Mouse (Mus musculus) layer of hippocampus, adult 9-11 months (tissue): ENCODE results near the gene Slc38a4.

Experiments
- DNase-seq: peaks from one replicate; pipeline ENCODE4 v3.0.0; 2022

Slc38a4 gene

DNA sequence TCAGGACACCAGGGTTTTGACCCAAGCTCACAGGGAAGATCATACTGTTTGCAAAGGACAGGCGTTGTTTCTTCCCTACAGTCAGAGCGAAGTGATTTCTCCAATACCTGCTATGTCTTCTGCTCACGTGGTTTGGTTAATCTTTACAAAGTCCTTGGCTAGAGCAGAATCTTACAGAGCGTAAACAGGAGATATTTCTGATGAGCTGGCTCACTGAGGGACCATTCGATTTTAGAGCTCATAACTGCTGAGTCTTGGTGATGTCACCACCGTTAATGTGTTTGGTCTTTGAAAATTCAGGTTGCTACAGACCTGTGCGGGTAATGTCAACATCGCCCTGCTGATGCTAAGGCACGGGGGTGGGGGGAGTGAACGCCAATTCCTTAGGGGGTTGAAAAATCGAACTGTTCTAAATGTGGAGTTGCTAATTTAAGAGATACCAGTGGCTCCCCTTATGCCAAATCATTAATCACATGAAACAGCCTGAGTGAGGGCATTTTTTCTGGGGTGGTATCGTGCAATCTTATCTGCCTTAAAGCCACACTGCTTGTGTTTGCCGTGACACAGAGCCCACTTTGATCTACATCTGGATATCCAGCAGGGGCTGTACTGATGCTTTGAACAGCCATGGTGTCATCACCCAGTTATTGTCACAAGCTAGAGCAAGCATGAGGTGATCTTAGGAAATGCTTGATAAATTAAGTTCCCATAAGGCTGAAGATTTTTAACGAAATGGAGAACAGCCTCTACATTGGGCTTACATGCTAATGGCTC lies 44.0 kb downstream of the Slc38a4 start:
- DNase-seq: no peak

DNA sequence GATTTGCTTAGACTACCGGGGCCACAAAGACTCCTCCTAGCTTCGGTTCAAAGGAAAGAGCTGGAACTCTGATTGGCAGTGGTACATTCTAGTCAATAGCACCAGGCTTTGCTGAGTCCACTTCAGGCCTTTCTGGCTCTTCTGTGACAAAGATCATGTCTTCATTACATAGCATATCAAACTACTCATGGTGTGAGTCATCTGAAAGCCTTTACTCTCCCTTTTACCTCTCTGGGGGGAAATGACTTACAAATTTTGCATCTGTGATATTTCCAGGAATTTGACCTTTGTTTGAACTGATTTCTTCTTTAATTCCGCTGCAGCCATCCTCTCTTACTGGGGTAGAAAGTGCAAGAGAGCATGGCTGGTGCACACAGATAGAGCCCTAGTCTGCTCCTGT lies 46.5 kb downstream of the Slc38a4 start:
- no peak for DNase-seq

DNA sequence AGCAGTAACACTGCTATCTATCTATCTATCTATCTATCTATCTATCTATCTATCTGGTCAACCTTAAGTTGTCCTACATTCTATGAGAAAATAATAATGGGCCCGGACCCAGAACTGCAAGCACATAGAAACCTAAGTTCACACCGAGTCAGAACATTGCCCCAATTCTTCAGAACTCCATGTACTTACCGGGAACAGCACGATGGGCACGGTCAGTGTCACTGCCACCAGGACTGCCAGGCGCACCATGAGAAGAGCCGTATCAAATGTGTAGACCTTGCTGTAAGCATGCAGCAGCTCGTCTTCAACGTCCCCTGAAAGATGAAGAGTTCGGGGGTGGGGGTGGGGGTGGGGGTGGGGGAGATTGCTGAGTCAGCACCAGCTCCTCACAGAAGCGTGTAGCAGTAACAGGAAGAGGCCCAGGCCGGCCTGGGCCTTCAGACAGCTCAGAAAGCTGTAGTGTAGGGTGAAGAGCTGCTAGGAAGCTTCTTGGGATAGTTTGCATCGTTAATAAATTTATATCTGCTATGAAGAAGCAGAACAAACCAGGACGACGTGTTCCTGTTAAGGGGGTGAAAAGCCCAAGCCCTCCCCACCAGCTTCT lies 50.0 kb downstream of the Slc38a4 start:
- no peak for DNase-seq

DNA sequence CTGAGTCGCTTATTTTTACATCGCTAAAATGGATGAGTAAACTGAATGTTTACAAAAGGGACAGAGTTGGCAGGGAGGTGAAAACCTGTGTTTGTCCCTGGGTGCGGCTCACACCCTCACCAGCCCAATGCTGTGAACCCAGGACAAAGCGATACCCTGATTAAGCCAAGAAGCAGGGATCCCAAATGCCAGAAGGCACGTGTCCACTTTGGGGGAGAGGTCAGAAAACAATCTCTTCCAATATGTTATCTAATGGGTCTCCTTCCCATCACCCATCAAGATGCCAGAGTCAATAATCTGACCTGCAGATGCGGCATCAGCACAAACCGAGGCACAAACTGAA lies 51.3 kb downstream of the Slc38a4 start:
- no peak for DNase-seq

DNA sequence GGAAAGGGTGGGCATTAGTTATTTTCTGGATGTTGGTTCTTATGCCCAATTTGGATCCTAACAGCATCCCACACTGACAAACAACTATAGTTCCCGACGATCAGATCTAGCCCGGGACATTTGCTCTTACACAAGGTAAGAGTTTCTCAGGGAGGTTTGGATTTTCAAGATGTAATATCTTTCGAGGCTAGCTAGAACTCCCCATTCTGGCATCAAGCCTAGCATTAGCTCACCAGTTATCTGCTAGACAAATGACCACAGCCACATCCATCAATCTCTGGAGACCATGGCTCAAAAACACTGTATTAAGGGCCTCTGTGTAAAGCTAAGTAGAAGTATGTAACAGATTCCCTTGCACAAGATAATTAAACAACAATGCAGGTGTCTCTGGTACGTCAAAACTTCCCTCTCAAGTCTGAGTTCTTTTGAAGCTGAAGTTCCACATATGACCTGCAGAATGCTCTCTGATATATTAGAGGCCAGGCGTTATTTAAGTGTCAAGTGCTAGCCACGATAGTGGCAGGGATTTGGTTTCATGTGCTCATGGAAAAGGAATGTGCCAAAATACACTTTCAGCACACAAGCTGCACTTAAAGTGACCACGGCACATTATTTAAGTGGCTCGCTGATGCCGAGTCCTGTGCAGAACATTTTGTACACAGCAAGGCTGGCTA lies 51.8 kb downstream of the Slc38a4 start:
- DNase-seq: no peak

DNA sequence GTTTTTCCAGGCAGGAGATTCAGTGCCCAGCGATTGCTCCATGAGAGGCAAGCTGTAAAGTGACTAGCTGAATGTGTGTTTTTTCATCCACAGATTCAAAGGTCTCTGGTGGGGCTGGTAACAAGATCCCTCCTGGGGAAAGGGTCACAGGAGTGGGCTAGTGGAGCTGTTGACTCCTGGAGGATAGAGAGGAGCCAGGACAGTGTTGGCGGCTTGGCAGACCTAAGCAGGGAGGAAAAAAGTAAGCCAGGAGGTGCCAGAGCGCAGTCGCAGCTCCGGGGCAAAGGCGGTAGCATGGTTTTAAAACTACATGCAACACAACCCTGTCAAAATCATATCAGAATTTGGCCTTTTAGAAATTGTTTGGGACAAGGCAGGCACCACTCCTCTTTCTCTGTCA lies 52.6 kb downstream of the Slc38a4 start:
- no peak for DNase-seq

DNA sequence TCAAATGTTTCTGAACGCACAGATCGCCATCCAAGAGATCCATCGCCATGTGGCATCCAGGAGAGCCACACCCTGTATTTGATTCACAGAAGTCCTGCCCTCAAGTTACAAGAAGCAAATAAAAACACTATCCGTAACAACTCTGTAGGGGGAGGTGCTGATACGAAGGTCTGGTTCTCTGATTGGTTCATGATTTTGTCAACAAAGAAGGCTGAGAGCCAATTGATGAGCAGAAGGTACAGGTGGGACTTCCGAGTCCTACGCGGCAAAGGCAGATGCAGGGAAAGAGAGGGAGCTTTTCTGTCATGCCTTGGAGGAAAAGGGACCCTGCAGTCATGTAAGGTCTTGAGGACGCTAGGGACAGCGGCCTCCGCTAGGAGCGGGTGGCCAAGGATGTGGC lies 53.0 kb downstream of the Slc38a4 start:
- DNase-seq: no peak

DNA sequence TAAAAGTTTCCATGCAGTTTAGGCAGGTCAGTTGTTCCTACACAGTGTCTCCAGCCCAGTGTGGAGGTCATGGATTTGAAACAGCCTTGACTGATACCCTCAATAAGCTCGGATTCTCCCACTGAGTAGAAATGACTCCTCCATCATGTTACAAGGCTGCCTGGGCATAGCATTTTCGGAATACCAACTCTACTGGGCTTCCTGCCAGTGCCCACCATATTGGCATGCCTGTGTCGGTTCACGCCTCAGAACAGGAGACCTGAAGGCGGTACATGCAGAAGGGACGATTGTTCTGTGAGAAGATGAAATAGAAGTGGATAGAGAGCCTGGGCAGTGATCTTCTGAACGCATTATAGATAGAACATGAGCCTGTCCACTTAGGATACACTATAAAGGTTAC lies 53.9 kb downstream of the Slc38a4 start:
- no peak for DNase-seq

DNA sequence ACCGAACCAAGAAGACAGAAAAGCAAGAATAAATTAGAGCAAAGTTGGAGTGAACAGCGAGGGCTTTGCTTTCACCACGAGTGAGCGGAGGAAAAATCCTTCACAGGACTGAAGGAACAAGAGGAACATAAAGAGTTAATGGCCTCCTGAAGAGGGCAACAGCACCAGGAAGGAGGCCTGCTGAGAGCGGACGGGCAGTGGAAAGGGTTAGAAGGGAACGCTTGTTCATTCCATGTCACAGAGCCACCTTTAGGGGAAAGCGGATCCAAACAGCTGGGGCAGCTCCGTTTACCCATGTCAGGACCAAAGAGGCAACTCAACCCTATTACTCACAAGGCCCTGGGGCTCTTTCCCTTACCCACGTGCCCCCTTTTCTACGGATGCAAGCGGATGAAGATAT lies 54.3 kb downstream of the Slc38a4 start:
- DNase-seq: no peak

DNA sequence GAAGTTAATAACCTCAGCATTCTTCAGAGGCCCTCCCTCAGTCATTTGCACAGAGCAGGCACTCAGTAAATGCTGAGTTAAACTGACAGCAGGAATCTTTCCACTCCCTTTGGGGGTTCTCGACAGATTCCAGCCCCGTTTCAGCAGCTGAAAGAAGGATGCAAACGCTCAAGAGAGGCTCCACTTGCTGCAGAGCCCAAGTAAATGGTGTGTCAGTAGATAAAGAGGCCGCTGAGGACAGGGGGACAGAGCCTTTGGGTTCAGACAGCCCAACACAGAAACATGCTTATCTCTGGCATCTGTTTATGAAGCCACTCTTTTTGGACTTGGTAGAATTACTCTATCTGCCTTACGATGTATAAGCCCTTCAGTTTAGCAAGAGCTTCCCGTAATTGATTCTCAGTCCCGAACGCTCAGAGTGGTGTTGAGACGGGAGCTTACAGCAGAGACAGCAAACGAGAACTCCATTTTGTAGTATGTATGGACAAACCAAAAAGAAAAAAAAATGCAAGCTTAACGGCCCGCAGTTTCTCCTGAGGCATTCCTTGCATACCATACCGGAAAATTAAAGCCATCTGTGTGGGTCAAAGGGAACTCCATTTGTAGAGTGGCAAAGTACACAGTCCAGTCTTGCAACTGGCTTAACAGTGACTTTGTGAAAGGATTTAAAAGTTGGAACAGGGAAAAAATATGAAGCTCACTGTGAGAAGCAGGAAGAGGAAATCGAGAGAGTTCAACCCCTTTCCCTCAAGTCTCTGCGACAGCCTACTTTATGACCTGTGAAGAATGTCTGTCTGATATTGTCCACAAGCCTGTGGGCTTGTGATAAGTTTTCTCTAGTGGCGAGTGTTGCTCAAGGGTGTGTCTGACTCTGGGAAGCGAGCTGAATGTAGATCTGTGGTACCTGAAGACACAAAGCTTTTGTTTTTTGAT lies 55.2 kb downstream of the Slc38a4 start:
- no peak for DNase-seq

DNA sequence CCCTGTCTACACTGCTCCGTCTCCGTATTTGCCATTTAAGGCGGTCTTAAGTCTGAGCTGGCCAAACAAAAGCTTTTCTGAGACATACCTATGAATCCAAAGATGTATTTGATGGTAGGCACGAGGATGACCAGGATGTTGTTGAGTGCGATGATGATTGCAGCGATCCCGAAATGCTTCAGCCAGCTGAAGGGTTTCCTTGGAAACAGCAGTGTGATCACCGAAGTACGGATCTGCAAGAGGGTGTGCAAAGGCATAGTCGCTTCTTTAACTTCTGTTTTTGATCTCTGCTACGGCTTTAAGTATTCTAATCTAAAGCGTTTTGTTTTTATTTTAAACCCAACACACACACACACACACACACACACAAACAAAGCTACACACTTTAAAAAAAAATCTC lies 56.4 kb downstream of the Slc38a4 start:
- DNase-seq: no peak

DNA sequence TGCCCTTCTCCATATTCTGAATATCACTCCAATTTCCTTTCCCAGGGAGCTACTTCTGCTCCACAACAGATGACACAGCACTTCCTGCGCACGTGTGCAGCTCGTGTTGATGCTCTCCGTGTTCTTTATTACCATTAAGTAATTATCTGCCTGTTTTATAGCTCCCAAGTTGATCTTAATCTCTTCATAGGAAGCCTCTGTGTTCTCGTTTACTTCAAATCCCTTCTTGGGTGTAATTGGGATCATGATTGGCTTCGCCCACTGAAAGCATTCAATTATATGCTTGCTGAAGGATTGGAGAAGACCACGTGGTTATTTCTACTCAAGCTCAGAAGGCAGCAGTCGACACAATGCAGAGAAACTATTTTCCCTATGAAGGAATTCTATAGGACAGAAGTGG lies 70.1 kb downstream of the Slc38a4 start:
- no peak for DNase-seq

DNA sequence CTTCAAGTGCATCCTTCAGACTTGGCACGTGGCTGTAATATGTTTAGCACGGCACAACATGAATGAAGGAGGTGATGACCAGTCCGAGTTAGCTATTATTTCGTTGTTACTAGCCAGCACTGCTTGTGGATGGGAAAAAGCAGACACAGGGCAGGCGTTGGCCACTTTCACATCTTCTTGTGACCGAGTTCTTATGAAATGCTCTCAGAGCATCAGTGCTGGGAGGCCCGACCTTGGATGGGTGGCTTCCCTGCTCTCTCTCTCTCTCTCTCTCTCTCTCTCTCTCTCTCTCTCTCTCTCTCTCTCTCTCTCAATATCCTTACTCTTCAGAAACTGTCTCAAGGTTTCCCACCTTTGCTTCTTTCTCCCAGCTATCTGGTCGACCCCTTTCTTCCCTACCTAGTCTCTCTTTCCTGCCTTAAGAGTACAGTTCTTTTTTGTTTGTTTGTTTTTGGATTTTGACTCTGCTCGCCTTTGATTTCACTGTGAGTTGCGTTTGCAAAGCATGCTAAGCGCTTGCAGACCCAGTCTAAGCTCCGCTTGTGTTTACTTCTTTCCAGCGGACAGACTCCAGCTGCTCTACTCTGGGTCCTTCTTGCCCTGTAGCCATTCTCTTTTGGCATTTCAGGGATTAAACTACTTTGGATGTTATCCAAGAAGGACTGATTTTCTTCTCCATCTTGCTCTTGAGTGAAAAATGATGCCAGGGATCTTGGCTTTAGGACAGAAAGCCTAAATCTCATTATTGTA lies 72.0 kb downstream of the Slc38a4 start:
- no peak for DNase-seq

DNA sequence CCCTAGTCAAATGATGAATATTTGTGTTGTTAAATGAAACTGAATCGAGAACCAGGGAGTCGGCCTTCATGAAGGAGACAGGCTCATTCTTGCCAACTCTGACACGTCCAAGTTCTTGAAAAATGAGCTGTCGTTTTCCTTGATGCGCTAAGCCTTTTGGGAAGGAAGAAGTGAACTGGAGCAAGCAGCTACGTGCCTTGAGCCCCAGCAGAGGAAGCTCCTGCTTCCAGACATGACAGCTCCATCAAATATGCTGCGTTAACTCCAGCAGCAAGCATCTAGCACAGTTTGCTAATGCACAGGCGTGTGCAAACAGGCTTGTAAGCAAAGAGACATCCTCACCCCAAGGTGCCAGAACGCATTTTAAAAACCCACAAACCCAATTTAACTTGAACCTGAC lies 80.6 kb downstream of the Slc38a4 start:
- no peak for DNase-seq

DNA sequence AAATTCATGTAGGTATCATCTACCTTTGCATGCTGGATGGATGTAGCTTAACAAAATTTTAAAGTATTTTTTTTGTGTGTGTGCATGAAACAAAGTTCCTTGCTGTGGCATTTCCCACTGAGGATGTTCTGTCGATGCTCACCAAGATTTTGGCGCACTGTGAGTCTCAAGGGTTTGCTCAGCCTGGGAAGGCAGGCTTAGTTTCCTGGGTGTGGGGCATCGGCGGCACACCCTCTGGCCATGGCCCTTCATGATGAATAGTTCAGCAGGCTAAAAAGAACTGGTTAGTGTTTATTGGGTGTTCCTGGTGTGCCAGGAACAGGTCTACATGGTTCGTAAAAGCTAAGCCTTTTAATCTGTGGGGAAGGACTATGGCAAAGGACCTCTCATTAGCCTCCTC lies 81.6 kb downstream of the Slc38a4 start:
- DNase-seq: no peak

DNA sequence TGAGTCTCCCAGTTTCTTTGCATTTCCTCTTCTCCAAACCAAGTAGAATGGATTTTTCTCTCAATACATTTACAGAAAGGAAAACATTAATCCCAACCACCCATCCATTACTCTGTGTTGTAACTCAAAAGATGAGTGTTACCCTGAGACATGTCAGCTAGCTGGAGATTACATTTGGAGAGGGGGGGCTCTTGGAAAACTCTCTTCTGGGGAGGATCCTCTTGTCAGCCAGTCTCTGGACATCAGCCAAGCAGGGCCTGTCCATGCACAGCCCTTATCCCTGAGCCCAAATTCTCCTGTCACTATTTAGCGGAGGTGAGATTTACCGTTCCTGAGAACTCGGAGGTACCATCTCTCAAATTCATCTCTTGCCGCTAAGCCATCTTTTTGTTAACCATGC lies 82.4 kb downstream of the Slc38a4 start:
- no peak for DNase-seq

DNA sequence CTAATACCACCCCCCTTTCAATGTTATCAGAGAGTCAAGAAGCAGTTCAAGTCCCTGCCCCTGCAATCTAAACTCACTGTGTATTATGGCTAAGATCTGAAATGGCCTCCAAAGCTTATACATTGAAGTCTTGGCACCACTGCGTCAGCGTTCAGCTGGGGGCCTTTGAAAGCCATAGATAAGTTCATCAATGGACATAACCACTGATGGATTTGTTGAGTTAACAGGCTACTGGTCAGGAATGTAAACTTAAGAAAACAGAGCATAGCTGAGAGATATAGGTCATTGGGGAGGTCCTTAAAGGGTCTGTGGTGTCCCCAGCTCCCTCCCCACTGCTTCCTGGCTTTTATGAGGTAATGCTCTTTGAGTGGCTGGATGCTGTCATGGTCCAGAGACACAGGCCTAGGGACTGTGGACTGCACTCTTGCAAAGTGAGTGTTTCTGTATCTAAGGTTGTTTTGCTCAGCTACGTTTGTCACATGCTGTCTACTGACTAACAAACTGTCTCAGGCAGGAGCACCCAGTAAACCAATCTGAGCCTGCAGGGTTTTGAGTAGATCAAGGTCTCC lies 83.0 kb downstream of the Slc38a4 start:
- DNase-seq: no peak

DNA sequence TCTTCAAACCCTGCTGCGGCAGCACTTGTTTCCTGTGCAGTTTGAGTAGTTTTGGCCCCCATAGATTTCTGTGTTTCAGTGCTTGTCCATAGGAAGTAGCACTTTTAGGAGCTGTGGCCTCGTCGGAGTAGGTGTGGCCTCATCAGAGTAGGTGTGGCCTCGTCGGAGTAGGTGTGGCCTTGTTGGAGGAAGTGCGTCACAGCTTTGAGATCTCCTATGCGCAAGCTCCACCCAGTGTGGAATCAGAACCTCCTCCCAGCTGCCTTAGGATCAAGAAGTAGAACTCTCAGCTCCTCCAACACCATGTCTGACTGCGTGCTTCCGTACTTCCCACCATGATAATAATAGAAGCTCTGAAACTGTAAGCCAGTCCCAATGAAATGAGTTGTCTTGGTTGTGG lies 83.8 kb downstream of the Slc38a4 start:
- no peak for DNase-seq

DNA sequence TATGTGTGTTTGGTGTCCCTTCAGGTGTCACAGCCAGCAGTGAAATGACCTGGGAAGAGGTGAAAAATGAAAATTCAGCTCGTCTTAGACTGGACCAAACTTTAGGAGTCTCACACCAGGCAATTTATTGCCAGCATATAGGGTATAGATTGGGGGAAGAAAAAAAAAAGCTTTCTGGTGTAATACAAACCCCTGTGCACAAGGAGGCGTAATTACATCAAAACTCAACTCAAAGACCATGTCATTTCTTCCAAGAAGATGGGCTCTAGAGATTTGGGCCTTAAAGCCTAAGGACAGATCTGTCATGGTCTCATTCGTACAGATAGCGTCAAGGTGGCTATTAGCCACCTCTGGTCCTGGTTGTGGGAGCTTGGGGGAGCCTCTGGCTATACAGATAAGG lies 86.0 kb downstream of the Slc38a4 start:
- no peak for DNase-seq

DNA sequence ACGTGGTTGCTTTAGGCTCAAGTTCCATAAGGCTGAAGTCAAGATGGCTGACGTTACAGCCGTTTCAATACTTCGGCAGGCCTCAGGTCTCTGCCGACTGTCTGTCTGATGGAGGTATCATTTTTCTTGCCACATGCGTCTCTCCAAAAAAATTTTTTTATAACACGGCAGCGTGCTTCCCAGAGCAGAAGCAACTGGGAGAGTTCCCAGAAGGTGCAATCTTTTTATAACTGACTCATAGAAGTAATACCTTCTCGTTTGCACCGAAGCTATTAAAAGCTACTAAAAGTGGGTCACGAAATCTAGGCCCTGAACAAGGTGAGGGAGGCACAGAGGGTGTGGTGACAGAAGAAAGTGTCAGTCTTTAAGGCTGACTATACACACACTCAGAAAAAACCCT lies 87.0 kb downstream of the Slc38a4 start:
- DNase-seq: no peak

DNA sequence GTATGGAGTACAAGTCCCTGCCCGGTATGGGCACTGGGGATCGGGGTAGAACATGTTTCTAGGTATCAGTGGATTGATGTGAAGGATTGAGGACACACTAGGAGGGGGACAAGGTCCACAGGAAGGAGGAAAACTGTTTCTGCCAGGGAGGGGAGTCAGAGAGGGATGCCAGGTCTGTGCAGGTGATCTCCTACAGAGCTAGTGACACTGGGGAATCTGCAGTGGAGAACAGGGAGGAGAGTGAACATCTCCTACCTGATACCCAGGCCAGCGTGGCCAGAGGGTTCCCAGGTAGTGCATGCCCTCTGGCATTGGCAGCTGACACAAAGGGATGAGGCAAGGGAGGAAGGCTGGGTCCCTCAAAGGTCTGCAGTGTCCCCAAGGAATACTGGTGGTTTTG lies 89.4 kb downstream of the Slc38a4 start:
- no peak for DNase-seq

DNA sequence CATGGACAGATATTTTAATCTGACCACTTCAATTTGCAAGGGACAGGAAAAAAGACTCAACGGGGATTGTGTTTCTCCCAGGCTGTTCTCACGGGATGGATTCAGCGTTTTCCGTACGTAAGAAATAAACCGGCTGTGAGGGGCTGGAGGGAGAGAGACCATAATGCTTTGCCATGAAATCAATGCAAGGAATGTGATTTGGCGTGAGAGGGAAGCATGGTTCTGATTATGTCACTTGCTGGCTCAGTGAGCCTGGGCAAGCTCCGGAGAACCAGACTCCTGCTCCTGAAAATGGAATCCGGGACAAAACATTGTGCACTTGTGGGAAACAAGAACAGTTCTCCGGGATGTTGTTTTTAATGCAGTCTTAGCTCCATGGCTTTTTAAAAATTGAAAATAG lies 92.0 kb downstream of the Slc38a4 start:
- no peak for DNase-seq
